Mouse (Mus musculus) thymus, postnatal 25 days (tissue): ENCODE measurements around the gene Snapc2.

Experiments used
- DNase-seq: peaks from one replicate; pipeline ENCODE4 v3.0.0; 2022

Snapc2 gene

GRCm38 (mm10) chr8:4275275-4276110 lies 22.6 kb downstream of the Snapc2 start, which contains the start of gene Timm44:
Timm44 (minus strand) TSS chr8:4275913.
- peak; percentile 93 for DNase-seq

DNA sequence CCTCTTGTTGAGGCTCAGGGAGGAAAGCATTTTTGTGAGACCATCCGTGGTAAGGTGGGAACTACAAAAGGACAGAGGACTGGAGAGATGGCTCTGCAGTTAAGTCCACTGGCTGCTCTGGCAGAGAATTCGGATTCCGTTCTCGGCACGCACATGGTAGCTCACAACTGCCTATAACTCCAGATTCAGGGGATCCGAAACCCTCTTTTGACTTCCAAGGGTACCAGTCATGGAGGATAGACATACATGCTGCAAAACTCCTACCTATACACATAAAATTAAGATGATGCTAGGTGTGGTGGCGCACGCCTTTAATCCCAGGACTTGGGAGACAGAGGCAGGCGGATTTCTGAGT lies 23.2 kb downstream of the Snapc2 start:
- no peak for DNase-seq

DNA sequence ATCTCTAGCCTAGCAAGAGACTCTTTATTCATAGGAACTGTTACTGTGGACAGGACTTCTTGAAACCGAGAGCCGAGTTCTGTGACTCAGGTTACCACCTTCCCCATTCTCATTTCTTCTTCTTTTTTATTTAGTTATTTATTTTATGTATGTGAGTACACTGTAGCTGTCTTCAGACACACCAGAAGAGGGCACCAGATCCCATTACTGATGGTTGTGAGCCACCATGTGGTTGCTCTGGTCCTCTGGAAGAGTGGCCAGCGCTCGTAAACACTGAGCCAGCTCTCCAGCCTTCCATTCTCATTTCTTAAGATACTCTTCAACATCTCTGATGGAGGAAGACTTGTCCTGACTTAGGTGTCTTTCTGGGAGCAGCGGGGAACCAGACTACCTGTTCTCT lies 39.9 kb downstream of the Snapc2 start:
- DNase-seq: no peak

GRCm38 (mm10) chr8:4297822-4298221 lies 44.9 kb downstream of the Snapc2 start:
- no peak for DNase-seq

GRCm38 (mm10) chr8:4304124-4304547 lies 51.3 kb downstream of the Snapc2 start:
- DNase-seq: no peak
